Mouse (Mus musculus): ENCODE measurements around the gene Gm29797. TPM values are rescaled to one million over a fixed set of nuclear protein-coding genes. Genes with fewer than 3 reads are reported as not detected.

The Gm29797 gene
- total and polyA plus RNA-seq, 2 experiments from 2014 or later: not detected

- ATAC-seq: no peak
- no peak for TF ChIP-seq CTCF (IDR thresholded peaks at IDR 0.05; ENCODE audit: low read depth)
- H3K36me3 ChIP-seq (ENCODE audit: insufficient read depth): peaks cover 84% of the 10 kb centered on the region
These were observed 11.2 kb upstream of the Gm29797 start for GRCm38 (mm10) chr2:181645666-181646065.

GRCm38 (mm10) chr2:181646626-181647472 lies 10.0 kb upstream of the Gm29797 start:
- no peak overlapping the region for H3K4me3 ChIP-seq (ENCODE audit: low read depth, low read length)
- no peaks in the 10 kb centered on the region for H3K4me1 ChIP-seq (ENCODE audit: insufficient read depth)
- no peak overlapping the region for H3K27ac ChIP-seq (ENCODE audit: low read depth, low read length)
- 95% methylated on average over 6 of the region's 6 CpGs for WGBS
- ATAC-seq: no peak
- no peak for TF ChIP-seq CTCF (IDR thresholded peaks at IDR 0.05; ENCODE audit: low read depth)
- H3K9me3 ChIP-seq (ENCODE audit: low read length): no peaks in the 10 kb centered on the region
- peaks cover 83% of the 10 kb centered on the region for H3K36me3 ChIP-seq (ENCODE audit: insufficient read depth)
- no peak overlapping the region for H3K4me2 ChIP-seq (ENCODE audit: low read depth)
- H3K27me3 ChIP-seq (ENCODE audit: insufficient read depth, low read length): no peaks in the 10 kb centered on the region
- no peak overlapping the region for H3K9ac ChIP-seq
- no peak for DNase-seq

More at GRCm38 (mm10) chr2:181645666-181646065, 11.2 kb upstream of the Gm29797 start:
- Histone ChIP-seq H3K4me2 (ENCODE audit: low read depth) (no peak overlapping the region), H3K9me3 (ENCODE audit: low read length) (no peaks in the 10 kb centered on the region), H3K9ac (no peak overlapping the region), H3K4me3 (ENCODE audit: low read depth, low read length) (no peak overlapping the region), H3K27me3 (ENCODE audit: insufficient read depth, low read length) (no peaks in the 10 kb centered on the region), H3K27ac (ENCODE audit: low read depth, low read length) (no peak overlapping the region), H3K4me1 (ENCODE audit: insufficient read depth) (no peaks in the 10 kb centered on the region)
- DNase-seq: no peak
- 80% methylated on average over 3 of the region's 3 CpGs for WGBS

DNA sequence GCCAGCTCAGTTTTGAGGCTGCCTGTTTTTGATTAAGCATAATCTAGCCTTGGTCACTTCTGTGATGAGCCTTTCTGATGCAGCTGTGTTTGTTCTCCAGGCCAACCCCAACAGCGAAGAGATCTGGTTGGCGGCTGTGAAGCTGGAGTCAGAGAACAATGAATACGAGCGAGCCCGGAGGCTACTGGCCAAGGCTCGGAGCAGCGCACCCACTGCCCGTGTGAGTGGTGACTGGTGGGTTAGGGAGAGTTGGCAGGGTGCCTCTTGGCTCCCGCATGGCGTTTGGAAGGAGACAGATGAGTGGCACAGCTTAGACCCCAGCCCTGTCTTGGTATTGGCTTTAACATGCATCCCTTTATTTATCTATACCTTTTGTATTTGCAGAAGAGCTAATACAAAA lies 7.9 kb upstream of the Gm29797 start:
- H3K4me2 ChIP-seq (ENCODE audit: low read depth): no peak overlapping the region
- no peak overlapping the region for H3K9ac ChIP-seq
- no peaks in the 10 kb centered on the region for H3K4me1 ChIP-seq (ENCODE audit: insufficient read depth)
- DNase-seq: no peak
- no peak for TF ChIP-seq CTCF (IDR thresholded peaks at IDR 0.05; ENCODE audit: low read depth)
- no peak for ATAC-seq
- WGBS: 77% methylated on average over 10 of the region's 10 CpGs
- no peak overlapping the region for H3K27ac ChIP-seq (ENCODE audit: low read depth, low read length)
- no peak overlapping the region for H3K4me3 ChIP-seq (ENCODE audit: low read depth, low read length)
- peaks cover 87% of the 10 kb centered on the region for H3K36me3 ChIP-seq (ENCODE audit: insufficient read depth)
- H3K27me3 ChIP-seq (ENCODE audit: insufficient read depth, low read length): no peaks in the 10 kb centered on the region
- no peaks in the 10 kb centered on the region for H3K9me3 ChIP-seq (ENCODE audit: low read length)

DNA sequence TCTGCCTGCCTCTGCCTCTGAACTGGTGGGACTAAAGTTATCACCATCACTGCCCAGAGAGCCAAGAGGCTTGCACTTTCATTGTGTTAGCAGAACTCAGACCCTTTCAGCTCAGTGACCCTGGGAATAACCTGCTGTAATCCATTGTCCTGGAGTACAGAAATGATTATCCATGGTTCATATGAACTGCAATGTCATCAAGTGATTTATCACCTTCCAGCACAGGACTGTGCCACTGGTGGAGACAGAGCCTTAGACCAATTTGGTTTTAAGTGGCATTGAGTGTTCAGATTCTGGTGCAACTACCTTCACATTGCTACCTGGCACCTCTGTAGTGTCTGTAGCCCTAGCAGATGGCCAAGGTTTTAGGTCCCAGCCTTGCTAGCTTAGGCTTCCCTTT lies 3.8 kb upstream of the Gm29797 start:
- ATAC-seq (no peak), DNase-seq (no peak)
- Histone ChIP-seq H3K27ac (ENCODE audit: low read depth, low read length) (no peak overlapping the region), H3K36me3 (ENCODE audit: insufficient read depth) (peaks cover 81% of the 10 kb centered on the region), H3K4me1 (ENCODE audit: insufficient read depth) (no peaks in the 10 kb centered on the region), H3K4me2 (ENCODE audit: low read depth) (no peak overlapping the region), H3K27me3 (ENCODE audit: insufficient read depth, low read length) (no peaks in the 10 kb centered on the region), H3K9me3 (ENCODE audit: low read length) (no peaks in the 10 kb centered on the region), H3K9ac (no peak overlapping the region), H3K4me3 (ENCODE audit: low read depth, low read length) (no peak overlapping the region)
- no peak for TF ChIP-seq CTCF (IDR thresholded peaks at IDR 0.05; ENCODE audit: low read depth)

DNA sequence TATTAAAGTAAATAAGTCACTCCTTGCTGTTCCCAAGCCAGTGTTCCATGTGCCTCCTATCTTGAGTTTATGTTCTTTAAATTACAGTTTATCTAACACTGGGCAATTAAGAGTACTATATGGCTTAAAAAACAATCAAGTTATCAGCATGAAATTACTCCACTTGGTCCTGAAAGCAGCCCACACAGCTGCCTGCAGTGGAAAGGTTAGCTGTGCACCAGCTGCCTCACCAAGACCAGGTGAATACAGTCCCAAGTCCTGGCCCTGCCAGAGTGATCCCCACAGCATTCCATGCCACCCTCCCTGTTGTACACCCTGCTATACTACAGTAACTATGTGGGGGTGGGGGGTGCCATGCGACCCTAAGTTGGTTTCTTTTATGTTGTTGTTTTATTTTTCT lies 3.3 kb upstream of the Gm29797 start:
- no peaks in the 10 kb centered on the region for H3K4me1 ChIP-seq (ENCODE audit: insufficient read depth)
- TF ChIP-seq CTCF (IDR thresholded peaks at IDR 0.05; ENCODE audit: low read depth): no peak
- peaks cover 76% of the 10 kb centered on the region for H3K36me3 ChIP-seq (ENCODE audit: insufficient read depth)
- H3K9ac ChIP-seq: no peak overlapping the region
- H3K4me2 ChIP-seq (ENCODE audit: low read depth): no peak overlapping the region
- DNase-seq (no peak), ATAC-seq (no peak)
- 85% methylated on average over 1 of the region's 1 CpGs for WGBS
- H3K9me3 ChIP-seq (ENCODE audit: low read length): no peaks in the 10 kb centered on the region
- H3K4me3 ChIP-seq (ENCODE audit: low read depth, low read length): no peak overlapping the region
- H3K27me3 ChIP-seq (ENCODE audit: insufficient read depth, low read length): no peaks in the 10 kb centered on the region
- no peak overlapping the region for H3K27ac ChIP-seq (ENCODE audit: low read depth, low read length)

DNA sequence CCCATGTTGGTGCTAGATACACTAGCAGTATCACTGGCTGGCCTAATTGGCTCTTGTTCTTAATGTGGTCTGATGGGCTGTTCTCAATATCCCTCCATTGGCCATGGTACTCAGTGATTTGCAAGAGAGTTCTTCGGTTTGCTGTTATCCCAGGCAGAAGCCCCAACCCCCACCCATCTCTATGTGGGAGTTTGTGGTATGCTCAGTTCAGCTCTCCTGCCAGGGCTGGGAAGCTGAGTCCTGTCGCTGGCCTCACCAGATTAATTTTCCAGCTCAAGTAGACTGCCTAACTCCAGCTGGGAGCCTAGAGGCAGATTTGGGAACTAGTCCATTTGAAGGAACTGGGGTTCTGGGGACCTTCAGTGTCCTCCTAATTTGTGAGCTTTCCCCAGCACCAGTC lies 607 bp downstream of the Gm29797 start:
- no peaks in the 10 kb centered on the region for H3K9me3 ChIP-seq (ENCODE audit: low read length)
- 77% methylated on average over 2 of the region's 2 CpGs for WGBS
- H3K27me3 ChIP-seq (ENCODE audit: insufficient read depth, low read length): no peaks in the 10 kb centered on the region
- no peaks in the 10 kb centered on the region for H3K4me1 ChIP-seq (ENCODE audit: insufficient read depth)
- no peak overlapping the region for H3K27ac ChIP-seq (ENCODE audit: low read depth, low read length)
- H3K4me2 ChIP-seq (ENCODE audit: low read depth): no peak overlapping the region
- H3K4me3 ChIP-seq (ENCODE audit: low read depth, low read length): no peak overlapping the region
- TF ChIP-seq CTCF (IDR thresholded peaks at IDR 0.05; ENCODE audit: low read depth): no peak
- H3K36me3 ChIP-seq (ENCODE audit: insufficient read depth): peaks cover 43% of the 10 kb centered on the region
- ATAC-seq: no peak
- H3K9ac ChIP-seq: no peak overlapping the region
- no peak for DNase-seq

DNA sequence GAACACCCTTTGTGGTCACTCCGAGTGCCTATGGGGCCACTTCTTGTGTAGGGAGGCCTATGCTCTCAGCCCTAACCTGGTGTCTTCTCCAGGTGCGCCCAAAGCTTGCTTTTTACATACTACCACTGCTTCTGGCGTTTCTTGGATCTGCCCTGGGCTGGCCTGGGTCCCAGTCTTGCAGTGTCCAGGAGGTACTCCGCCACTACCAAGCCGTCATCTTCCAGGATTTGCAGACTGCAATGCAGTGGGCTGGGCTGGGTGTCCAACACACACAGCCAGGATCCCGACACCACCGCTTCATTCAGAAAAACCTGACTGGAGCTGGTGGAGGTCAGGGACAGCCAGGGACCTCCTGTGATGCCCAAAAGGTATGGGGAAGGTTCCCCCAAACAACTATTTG lies 1.7 kb downstream of the Gm29797 start:
- ATAC-seq (no peak), DNase-seq (no peak)
- Histone ChIP-seq H3K4me3 (ENCODE audit: low read depth, low read length) (no peak overlapping the region), H3K9me3 (ENCODE audit: low read length) (no peaks in the 10 kb centered on the region), H3K27me3 (ENCODE audit: insufficient read depth, low read length) (no peaks in the 10 kb centered on the region), H3K9ac (no peak overlapping the region), H3K4me2 (ENCODE audit: low read depth) (no peak overlapping the region), H3K36me3 (ENCODE audit: insufficient read depth) (peaks cover 33% of the 10 kb centered on the region), H3K4me1 (ENCODE audit: insufficient read depth) (no peaks in the 10 kb centered on the region), H3K27ac (ENCODE audit: low read depth, low read length) (no peak overlapping the region)
- 91% methylated on average over 7 of the region's 7 CpGs for WGBS
- no peak for TF ChIP-seq CTCF (IDR thresholded peaks at IDR 0.05; ENCODE audit: low read depth)
